Mouse (Mus musculus): ENCODE data around the gene Wbp4.

GRCm38 (mm10) chr14:79425979-79426729 is 55.2 kb downstream of the Wbp4 start, which contains the start of gene Kbtbd7:
- TF ChIP-seq CTCF (IDR thresholded peaks at IDR 0.05; ENCODE audit: low read depth) (no peak), EP300 (optimal IDR thresholded peaks at IDR 0.05) (no peak)
